Mouse (Mus musculus) neutrophil, adult 5-6 weeks (primary cell): ENCODE measurements around the gene Dnajc17. TPM values are rescaled to one million over a fixed set of nuclear protein-coding genes. Genes with fewer than 3 reads are reported as not detected.

Source experiments
- ATAC-seq: fragments of 151-379, 151-347 bp; 2 replicates; pipeline ENCODE4 v1.8.0; 2017; ENCODE audit warnings: mild to moderate bottlenecking, moderate TSS enrichment; ENCODE audit not compliant: insufficient number of reproducible peaks, poor library complexity, low FRiP score, severe bottlenecking; ENCODE audit errors: extremely low read depth
- total RNA-seq: library from RNA; stranded (forward); fragments of 200-1000 nt; gene quantifications from 2 replicates; pipeline ENCODE4 v1.2.3, GENCODE M21; 2017

Gene Dnajc17
- total RNA-seq, 1 experiment from 2014 or later, result 33.6 TPM

DNA sequence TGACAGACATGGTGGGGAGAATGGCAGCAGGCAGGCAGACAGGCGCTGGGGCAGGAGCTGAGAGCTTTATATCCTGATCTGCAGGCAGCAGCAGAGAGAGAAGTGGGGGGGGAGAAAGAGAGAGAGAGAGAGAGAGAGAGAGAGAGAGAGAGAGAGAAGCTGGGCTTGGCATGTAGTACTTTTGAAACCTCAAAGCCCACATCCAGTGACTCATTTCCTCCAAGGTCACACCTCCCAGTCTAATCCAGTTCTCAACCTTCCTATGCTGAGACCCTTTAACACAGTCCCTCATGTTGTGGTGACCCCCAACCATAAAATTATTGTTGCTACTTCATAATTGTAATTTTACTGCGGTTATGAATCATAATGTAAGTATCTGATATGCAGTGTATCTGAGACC, 38.3 kb downstream of the Dnajc17 start:
- ATAC-seq, result no peak

- ATAC-seq, result no peak
Observed at GRCm38 (mm10) chr2:119167866-119168256, 40.7 kb downstream of the Dnajc17 start.

GRCm38 (mm10) chr2:119166901-119167865, 41.4 kb downstream of the Dnajc17 start, which contains the start of gene Gchfr:
Gene Gchfr (plus strand): TSS chr2:119167773.
- peak; percentile 31 for ATAC-seq

DNA sequence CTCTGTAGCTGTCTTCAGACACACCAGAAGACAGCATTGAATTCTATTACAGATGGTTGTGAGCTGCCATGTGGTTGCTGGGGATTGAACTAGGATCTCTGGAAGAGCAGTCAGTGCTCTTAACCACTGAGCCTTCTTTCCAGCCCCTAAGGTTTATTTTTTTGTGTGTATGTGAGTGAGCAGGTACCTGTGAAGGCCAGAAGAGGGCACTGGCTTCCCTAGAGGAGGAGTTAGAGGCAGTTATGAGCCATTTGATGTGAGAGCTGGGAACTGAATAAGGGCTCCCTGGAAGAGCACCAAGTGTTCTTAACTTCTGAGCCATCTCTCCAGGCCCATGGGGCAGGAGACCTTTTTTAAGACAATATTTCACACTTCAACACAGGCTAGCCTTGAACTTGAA, 43.2 kb downstream of the Dnajc17 start:
- no peak for ATAC-seq

- ATAC-seq, result no peak
Observed at GRCm38 (mm10) chr2:119163999-119164398, 44.6 kb downstream of the Dnajc17 start.

GRCm38 (mm10) chr2:119163135-119163534, 45.5 kb downstream of the Dnajc17 start:
- no peak for ATAC-seq

- no peak for ATAC-seq
Observed at GRCm38 (mm10) chr2:119161247-119161646, 47.3 kb downstream of the Dnajc17 start.

GRCm38 (mm10) chr2:119157836-119158235, 50.8 kb downstream of the Dnajc17 start:
- no peak for ATAC-seq

GRCm38 (mm10) chr2:119156681-119157572, 51.7 kb downstream of the Dnajc17 start, which contains the start of gene Rmdn3:
Gene Rmdn3 (minus strand): TSS chr2:119157034.
- peak; percentile 95 for ATAC-seq

DNA sequence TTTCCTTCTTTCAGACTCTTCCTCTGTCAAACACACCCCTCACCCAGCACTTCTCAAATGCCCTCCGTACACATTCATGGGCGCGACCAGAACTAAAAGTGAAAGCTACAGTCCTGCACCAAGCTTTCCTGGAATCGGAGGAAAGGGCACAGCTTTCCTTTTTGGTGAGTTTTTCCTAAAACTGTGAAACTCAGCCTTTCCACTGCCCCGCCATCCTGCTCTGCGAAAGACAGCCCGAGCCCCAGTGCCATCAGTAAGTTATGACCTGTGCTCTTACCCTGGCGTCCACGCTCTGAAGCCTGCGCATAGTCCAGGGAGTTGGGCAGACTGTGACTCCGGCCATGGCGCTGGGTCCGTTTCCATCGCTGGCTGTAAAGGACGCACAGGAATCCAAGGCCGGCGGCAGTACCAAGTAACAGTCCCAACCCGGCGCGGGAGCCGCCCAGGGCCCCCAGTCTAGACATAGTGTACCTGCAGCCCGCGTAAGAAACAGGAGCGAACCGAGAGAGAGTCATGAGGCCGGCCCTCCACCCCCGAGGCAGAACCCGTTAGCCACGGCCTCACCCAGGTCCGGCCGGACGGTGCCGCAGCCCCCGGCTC, 52.4 kb downstream of the Dnajc17 start:
- no peak for ATAC-seq

DNA sequence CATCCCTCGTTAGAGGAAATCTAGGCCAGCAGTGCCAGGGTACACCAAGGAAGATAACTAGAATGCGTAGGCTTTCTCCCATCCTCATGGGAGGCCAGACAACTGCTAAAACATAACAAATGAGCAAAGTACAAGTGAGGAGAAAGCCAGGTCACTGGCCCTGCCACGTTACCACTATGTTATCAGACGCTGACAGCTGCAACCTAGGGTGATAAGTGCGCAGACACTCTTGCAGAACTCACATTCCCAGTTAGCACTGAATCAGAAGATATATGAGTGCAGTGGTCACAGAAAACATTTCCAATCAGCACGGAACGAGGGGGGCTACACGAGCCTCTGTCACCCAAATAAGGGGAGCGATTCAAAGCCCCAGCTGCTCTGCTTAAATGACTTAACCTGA, 53.2 kb downstream of the Dnajc17 start:
- no peak for ATAC-seq

DNA sequence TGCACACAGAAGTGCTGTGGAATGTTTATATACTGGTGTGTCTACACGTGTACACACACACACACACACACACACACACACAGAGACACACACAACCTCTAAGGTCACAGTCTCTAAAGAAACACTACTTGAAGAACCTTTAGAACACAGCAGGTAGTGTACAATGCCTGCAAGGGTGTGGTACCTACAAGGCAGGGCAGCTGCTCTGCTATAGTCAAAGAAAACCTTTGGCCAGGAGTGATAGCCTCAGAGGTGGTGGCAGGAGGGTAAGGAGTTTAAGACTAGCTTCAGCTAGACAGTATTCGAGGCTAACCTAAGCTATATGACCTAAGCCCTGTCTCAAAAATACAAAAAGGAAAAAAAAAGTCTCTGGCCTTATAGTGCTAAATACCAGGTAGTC, 53.9 kb downstream of the Dnajc17 start:
- no peak for ATAC-seq

DNA sequence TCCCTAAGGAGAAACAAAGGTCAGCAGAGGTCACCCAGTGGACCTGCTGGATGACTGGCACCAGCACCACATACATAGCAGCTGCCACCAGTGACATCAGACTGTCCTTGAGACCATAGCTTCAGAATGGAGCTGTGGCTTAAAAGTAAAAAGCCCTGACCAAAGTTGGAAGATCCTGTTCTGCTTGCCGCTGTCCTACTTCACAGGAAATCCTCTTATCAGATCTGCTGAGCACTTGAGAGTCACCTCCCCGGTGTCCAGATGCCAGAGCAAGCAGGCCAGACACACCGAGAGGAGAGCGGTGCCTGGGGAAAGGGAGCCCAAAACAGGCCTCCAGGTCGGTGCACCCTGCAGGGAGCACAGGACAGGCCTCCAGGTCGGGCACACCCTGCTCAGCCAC, 56.3 kb downstream of the Dnajc17 start:
- ATAC-seq, result no peak

DNA sequence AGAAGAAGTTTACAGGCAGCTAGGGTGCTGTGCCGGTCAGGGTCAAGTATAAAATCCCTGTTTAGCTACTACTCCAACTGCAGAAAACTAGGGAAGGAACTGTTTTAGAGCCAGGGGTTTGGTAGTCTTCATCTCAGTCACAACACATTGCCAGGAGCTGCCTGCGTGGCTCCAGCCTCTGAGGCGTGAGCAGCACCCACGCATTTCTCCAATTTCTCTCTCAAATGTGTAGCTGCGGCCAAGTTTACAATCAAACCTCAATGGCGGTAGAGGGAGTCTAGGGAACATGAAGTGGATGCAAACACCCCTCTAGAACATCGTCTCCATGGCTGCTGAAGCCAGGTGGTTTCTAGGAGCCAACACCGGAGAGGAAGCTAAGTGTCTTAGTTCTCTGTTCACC, 60.8 kb downstream of the Dnajc17 start:
- no peak for ATAC-seq

GRCm38 (mm10) chr2:119147160-119147678, 61.4 kb downstream of the Dnajc17 start:
- no peak for ATAC-seq

DNA sequence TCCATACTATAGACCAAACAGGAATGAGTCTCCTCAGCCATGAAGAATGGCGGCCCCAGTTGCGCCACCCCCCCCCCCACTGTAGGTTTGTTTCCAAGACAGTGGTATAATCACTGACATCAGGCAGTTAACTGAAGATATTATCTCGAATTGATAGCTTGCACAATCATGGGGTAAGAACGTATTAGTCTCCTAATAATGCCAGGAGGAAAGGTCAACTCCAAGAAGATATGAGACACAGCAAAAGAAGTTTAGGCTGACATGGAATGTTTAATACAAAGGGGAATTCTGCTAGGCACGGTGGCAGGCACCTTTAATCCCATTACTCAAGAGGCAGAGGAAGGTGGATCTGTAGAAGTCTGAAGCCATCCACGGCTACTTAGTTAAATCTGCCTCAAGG, 62.2 kb downstream of the Dnajc17 start:
- no peak for ATAC-seq

GRCm38 (mm10) chr2:119145199-119145598, 63.4 kb downstream of the Dnajc17 start:
- no peak for ATAC-seq

DNA sequence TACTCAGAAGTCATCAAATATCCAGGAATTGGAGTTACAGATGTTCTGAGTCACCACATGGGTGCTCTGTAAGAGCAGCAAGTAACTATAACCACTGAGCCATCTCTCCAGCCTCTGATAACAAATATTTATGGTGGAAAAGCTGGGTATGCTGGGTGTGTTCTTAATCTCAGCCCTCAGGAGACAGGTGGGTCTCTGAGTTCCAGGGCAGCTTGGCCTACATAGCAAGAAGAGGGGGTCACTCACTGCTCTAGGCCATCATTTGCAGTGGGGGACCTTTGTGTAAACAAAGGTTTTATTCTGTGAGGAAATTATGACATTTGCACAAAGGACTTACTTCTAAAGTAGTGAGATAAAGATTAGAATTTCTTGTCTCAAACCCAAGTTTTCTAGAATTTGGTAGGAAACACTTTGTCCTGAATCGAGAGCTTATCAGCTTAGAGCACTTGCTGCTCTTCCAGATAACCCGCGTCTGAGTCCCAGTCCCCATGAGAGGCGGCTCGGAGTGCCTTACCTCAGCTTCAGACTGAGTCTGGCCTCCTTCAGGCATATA, 72.2 kb downstream of the Dnajc17 start:
- ATAC-seq, result no peak
